Mouse (Mus musculus): ENCODE data around the gene AU015836.

Gene AU015836

DNA sequence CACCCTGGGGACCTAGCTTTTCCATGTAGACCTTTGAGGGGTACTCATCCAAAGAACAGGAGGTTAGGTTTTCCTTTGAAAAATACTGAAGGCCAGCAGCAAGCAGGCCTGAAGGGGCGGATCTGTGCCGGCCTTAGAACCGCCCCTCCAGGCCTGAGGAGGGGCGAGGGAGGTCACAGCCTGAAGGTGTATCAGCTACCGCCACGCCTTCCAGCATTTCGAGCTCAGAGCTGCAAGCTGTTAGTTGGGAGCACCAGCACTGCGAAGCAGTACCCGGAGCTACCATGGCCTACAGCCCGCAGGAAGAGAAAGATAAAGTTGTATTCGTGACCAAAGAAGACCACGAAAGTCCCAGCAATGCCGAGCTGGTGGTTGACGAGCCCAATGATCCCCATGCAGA, at the start of gene AU015836:
TSS of gene AU015836 (plus strand) at position 216 of the 400 bp plus-strand sequence.
- in situ Hi-C loops (cut with MboI, MseI), result no loop called here

DNA sequence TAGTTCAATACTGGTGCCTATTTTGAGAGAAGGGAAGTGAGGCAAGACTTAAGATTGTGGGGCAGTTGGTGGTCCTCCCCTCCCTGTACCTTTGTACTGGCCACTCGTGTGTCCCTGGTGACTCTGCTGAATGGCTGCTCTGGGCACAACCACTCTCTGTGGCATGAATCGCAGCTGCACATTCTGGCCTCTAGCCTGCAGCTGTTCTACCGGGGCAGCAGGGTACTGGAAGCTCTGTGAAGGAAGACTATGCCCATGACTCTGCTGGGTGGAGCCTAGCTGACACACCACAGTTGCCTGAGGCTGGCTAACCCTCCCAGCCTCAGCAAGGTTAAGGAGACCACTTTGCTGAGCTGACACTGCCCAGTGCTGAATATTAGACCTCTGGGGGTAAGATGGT, 49.4 kb upstream of the AU015836 start:
- in situ Hi-C loops (cut with MboI, MseI), result loop anchor here (5.0 kb wide), 1 partner anchor 68 kb away; no protein-coding TSS in a partner anchor

DNA sequence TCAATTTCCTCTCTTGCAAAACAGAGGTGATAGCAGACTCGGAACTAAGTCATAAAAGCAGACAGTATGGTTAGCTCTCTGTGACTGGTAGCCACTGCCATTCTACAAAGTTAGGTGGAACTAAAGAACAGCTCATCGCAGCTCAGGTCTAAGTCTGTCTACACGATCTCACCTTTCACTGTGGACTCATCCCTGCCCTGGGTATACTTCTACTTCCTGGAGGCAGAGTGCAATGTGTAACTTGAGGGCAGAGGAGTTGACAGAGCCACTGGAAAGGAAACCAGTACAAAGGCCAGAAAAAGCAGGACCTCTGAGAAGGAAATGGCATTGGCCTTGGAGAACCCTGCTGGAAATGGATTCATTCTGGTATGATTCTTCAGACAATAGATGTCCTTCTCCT, 40.1 kb upstream of the AU015836 start:
- in situ Hi-C loops (cut with MboI, MseI), result no loop called here

DNA sequence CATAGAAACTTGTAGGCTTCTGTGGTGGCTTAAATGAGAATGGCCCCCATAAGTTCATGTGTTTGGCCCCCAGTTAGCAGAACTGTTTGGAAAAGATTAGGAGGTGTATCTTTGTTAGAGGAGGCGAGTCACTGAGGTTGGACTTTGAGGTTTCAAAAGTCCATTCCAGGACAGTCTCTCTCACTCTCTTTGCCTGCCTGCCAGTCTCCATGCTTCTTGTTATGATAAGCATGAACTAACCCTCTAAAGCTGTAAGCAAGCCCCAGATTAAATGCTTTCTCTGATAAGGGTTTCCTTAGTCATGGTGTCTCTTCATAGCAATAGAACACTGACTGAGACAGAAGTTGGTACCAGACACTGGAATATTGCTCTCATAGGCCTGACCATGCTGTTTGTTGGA, 39.7 kb upstream of the AU015836 start:
- in situ Hi-C loops (cut with MboI, MseI), result no loop called here

DNA sequence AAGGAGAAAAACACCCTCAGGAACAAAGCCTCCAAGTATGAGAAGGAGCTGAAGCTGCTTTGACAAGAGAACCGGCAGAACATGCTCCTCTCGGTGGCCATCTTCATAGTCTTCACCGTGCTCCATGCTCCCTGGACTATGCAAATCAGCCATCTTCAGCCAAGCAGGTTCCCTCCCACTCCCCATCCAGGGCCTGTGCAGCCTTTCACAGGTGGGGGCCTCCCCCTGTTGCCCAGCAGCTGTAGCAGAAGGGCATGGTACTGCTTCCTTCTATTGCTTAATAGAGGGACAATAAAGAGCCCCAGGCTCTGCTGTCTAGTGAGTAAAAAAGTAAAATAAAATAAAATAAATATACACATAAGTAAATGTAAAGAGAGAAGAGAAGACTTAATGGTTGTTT, 36.8 kb upstream of the AU015836 start:
- in situ Hi-C loops (cut with MboI, MseI), result no loop called here

DNA sequence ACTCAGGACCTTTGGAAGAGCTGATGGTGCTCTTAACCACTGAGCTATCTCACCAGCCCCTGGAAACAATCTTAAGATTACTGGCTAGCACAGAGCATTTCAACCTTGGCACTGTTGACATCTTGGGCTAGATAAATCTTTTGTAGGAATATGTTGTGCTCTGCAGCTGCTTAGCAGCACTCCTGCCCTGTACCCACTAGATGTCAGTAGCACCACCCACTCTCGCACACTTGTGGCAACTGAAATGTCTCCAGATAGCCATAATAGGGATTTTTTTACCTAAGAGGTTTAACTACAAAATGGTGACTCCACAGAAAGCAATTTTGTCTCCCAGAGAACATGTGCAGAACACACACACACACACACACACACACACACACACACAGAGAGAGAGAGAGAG, 11.7 kb upstream of the AU015836 start:
- in situ Hi-C loops (cut with MboI, MseI), result no loop called here

DNA sequence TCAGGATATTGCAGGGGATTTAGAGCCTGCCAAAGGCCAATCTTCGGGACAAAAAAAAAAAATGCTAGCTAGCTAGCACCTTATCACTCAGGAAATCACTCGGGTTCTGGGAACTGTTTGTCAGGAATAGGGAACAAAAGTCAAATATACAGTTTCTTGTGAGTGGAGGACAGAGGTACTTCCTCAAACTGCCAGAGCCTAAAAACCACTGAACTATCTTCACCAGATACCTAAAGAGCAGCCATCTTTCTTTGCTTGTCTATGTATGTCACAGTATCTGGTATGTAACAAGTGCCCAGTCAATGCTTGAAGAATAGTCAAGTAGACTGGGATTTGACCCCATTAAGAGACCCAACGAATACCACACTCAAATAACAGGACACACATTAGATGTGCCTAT, 10.0 kb upstream of the AU015836 start:
- in situ Hi-C loops (cut with MboI, MseI), result no loop called here

DNA sequence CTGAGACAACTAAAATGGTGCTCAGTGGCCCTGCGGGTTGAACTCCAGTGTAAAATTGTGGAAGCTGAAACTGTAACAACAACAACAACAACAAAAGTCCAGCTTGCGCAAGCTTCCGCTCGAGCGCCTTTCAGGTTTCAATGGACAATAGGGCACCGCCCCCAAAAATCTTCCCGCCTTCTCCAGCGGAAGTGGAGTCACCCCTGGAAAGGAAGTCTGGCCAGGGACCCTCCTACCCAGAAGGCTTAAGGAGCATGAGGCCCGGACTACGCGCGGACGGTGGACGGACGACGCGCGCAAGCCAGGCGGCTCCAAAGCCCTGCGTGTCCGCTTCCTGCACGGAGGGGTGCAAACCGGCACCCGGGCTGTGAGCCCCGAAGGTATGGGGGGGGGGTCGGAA, 11.9 kb downstream of the AU015836 start:
- in situ Hi-C loops (cut with MboI, MseI), result no loop called here

DNA sequence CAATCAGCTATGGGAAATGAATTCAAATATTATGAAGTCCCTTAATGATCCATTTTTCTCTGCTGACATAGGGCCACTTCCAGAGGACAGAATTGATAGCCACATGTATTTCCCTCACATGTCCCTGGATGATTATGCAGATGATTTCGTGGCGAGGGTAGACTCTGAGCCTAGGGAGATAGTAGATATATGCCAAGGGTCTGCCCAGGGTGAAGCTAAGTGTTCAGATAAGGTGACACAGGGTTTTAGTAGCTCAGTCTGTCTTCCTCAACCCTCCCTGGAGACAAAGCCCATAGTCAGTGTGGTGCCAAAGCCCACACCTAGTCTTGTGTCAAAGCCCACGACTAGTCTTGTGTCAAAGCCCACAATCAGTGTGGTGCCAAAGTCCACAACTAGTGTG, 13.7 kb downstream of the AU015836 start:
- in situ Hi-C loops (cut with MboI, MseI), result no loop called here

DNA sequence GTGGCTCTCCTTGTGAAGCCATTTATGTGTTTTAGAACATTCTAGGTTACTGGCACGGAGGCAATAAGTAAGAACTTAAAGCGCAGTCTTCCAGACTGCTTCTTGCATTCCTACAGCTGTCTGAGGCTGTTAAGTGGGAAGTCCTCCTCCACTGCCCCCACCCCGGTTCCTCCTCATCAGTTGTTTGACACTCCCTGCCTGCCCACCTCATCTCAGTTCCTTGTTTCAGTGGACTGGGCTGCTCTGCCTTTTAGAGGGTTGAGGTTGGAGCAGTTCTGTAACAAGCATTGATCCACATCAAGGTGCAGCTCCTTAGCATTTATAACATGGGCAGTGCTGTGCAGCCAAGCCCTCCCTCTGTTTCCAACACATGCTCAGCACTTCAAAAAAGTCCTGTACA, 16.6 kb downstream of the AU015836 start:
- in situ Hi-C loops (cut with MboI, MseI), result loop anchor here (5.0 kb wide), 1 partner anchor 68 kb away; no protein-coding TSS in a partner anchor

DNA sequence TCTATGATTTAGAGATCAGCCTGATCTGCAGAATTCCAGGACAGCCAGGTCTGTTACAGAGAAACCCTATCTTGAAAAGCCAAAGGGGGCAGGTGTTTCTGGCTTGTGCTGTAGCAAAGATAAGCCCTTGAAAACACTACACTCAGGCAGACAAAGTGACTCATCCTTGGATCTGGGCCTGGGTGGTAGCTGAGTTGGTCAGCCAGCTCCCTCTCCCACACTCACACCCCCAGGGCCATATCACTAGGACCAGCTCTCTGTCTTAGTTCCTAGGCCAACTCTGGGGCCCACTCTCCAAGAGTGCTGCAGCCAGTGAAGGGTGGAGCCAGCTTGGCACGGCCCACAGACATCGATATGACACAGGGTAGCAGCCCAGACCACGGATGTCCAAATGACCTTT, 38.5 kb downstream of the AU015836 start:
- in situ Hi-C loops (cut with MboI, MseI), result no loop called here

DNA sequence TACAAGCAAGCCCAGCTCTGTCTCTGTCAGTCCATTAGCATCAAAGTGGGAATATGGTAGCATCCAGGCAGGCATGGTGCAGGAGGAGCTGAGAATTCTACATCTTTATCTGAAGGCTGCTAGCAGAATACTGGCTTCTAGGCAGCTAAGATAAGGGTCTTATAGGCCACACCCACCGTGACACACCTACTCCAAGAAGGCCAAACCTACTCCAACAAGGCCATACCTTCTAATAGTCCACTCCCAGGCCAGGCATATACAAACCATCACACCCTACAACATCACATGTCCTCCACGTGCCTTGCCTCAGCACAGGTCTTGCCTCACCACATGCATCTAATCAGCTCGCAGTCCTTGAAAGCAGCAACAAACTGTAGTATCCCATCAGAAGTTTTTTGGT, 41.0 kb downstream of the AU015836 start:
- in situ Hi-C loops (cut with MboI, MseI), result no loop called here

DNA sequence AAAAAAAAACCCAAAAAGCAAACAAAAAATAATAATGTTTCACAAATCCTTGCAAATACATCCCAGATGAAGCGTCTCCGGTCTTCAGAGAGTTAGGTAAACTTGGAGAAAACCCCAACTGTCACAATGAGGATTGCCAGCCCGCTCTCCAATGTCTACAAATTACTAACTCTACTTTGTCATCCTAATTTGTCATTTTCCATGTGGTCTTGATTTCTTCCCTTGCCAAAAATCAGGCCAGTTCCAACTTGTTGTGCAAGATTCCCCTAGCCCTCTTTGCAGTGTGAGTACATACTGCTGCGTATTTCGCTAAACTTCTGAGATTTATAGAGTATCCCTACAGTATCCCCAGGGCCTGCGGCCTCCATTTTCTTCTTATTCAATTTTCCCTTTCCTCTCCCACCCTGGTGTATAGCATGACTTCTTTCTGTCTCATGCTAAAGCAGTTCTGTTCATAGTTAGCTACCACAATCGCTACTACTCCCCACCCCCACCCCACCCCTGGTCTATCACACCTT, 43.3 kb downstream of the AU015836 start:
- in situ Hi-C loops (cut with MboI, MseI), result no loop called here

DNA sequence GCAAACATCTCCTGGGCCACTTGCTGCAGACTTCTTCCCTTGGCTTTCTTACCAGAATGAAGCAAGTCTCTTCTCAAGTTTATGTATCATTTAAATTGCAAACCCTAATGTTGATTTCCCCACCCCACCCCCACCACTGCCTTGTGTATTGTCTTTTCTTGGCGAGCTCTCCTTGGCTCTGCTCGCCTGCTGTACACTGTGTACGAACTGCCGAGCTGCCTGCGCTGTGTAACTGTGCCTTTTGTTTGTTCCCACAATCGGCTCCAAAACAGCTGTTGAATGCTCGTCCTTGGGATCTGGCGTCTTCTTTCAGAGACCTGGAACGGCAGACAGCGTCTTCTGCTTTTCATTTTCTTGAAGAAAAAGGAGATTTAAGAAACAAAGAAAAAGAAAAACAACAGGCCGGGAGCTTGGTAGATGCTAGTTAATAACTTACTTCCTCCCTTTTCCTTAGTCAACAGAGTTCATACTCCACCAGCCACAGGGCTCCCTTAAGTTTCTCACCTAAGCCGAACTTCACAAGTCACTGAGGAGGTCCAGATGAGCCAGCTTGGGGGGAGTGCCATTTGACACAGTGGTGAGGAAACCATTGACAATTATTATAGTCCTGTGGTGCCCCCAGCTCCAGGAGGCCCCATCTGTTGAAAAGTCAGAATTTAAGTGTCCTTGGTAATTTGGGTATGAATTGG, 44.2 kb downstream of the AU015836 start:
- in situ Hi-C loops (cut with MboI, MseI), result no loop called here

DNA sequence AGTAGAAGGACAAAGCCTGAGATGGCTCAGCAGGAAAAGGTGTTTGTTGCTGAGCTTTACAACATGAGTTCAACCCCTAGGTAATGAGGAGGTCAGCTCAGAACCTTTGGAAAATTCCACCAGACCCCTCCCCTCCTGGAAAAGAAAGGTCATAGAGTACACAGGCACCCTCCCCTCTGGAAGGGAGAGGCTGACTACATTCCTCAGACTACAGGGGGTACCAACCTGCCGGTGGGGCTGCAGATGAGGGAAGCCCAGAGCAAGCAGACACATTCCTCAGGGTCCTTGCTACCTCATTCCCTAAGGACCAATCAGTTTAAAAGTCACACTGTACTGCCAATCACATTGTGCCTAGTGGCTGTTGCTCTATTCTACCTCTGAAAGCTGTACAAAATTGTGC, 48.4 kb downstream of the AU015836 start:
- in situ Hi-C loops (cut with MboI, MseI), result no loop called here

DNA sequence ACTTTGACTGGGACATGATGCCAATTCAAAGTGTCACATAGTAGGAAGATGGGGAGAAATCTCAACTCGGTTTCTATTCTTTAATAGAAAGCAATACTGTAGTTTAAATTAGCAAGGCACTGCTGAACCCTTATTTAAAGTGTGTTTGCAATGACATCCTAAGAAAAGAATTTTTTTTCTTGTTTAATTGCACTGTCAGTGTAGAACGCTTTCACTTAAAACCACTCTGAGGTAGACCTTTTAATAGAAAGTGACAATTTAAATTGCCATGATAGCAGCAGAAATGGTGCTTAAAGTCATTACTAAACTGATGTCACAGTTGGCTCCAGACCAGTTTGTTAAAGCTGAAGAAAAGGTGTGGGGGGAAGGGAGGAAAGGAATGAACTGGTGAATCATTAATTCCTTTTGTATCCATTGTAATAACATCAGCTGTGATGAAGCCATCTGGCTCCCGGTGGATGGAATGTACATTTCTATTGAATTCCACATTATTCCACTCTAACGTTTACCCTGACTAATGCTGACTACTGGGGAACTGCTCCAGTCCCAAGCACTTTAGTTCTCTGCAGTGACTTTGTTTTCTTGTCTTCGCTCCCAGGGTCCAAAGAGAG, 53.9 kb downstream of the AU015836 start:
- in situ Hi-C loops (cut with MboI, MseI), result no loop called here

All from T-helper 1 cell (primary cell).